Mouse (Mus musculus): ENCODE results near the gene Acap2.

- TF ChIP-seq CHD2 (IDR thresholded peaks at IDR 0.05; ENCODE audit: low read depth, low read length) (no peak), ZNF384 (IDR thresholded peaks at IDR 0.05; ENCODE audit: low read depth, low read length) (no peak), ZC3H11A (IDR thresholded peaks at IDR 0.05; ENCODE audit: borderline replicate concordance, low read depth, low read length) (no peak)
Observed at GRCm38 (mm10) chr16:31074324-31074908, 126.6 kb downstream of the Acap2 start.
